Mouse (Mus musculus) liver, embryonic 15.5 days (tissue): ENCODE data around the gene Pou6f2. TPM values are rescaled to one million over a fixed set of nuclear protein-coding genes. Genes with fewer than 3 reads are reported as not detected.

ENCODE experiments used
- ATAC-seq: fragments of 200-750 bp; cut with Nextera tagmentation; 2 replicates; pipeline ENCODE4 v1.8.0; 2017; ENCODE audit warnings: moderate number of reproducible peaks, mild to moderate bottlenecking, moderate library complexity; ENCODE audit not compliant: insufficient read depth
- H3K27ac ChIP-seq: fragments of 300-500 bp; sonication (generic); replicated peaks from 2 replicates; pipeline ENCODE4 v1.5.1; 2015; ENCODE audit warnings: mild to moderate bottlenecking, inconsistent platforms
- H3K27me3 ChIP-seq: fragments of 300-500 bp; sonication (generic); 2 replicates; pipeline ENCODE4 v1.6.1; 2015; ENCODE audit warnings: mild to moderate bottlenecking, inconsistent platforms
- H3K36me3 ChIP-seq: fragments of 300-500 bp; sonication (generic); replicated peaks from 2 replicates; pipeline ENCODE4 v1.6.1; 2015; ENCODE audit warnings: moderate library complexity, mild to moderate bottlenecking, inconsistent platforms
- H3K4me1 ChIP-seq: fragments of 300-500 bp; sonication (generic); replicated peaks from 2 replicates; pipeline ENCODE4 v1.6.1; 2015; ENCODE audit warnings: inconsistent platforms
- H3K4me2 ChIP-seq: fragments of 300-500 bp; sonication (generic); 2 replicates; pipeline ENCODE4 v1.6.1; 2015; ENCODE audit warnings: moderate library complexity, mild to moderate bottlenecking, inconsistent platforms
- H3K4me3 ChIP-seq: fragments of 300-500 bp; sonication (generic); replicated peaks from 2 replicates; pipeline ENCODE4 v1.5.1; 2015; ENCODE audit warnings: mild to moderate bottlenecking, inconsistent platforms
- H3K9ac ChIP-seq: fragments of 300-500 bp; sonication (generic); 2 replicates; pipeline ENCODE4 v1.6.1; 2015; ENCODE audit warnings: moderate library complexity, mild to moderate bottlenecking, inconsistent platforms
- H3K9me3 ChIP-seq: fragments of 300-500 bp; sonication (generic); replicated peaks from 2 replicates; pipeline ENCODE4 v1.6.1; 2016; ENCODE audit warnings: inconsistent platforms
- WGBS: fragments of 180-500 bp; shearing (Covaris S2); methylation state at CpG from one replicate; pipeline ENCODE4 v1.1.7; 2015; ENCODE audit warnings: mixed read lengths; ENCODE audit not compliant: insufficient replicate concordance; 5-methylcytosine and 5-hydroxymethylcytosine counted together
- polyA plus RNA-seq: library from polyadenylated mRNA; unstranded; fragments of >200 nt; fragmentation: Nextera tagmentation; extraction: Ambion mirVana; gene quantifications from 2 replicates; pipeline ENCODE4 v1.2.1, GENCODE M21; 2015

Gene Pou6f2
- not detected in 2 replicates for polyA plus RNA-seq

DNA sequence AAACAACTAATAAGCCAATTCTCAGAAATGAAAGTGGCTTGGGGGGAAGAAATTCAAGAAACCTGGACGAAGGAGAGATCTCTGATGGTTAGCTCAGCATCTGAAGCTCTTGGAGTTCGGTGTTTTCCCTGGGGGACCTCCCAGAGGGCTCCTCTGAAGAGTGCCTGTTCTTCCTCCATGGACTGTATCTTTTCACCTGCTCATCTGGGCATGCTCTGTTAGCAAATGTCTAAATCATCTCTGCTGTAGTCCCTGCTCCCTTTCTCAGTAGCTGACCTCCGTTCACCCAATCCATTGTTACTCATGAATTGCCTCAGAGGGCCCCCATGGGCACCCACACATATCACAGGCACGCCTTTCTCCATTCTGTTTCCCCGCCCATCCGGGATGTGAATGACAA lies at the start of gene Pou6f2:
Gene Pou6f2 (minus strand): TSS at position 101 of the 400 bp plus-strand sequence.
- Histone ChIP-seq H3K9ac (no peak within 1 kb of the TSS), H3K27ac (no peak within 1 kb of the TSS), H3K27me3 (no peaks in the 10 kb centered on the region), H3K9me3 (no peaks in the 10 kb centered on the region), H3K4me3 (no peak within 1 kb of the TSS), H3K36me3 (no peaks in the 10 kb centered on the region), H3K4me1 (no peaks in the 10 kb centered on the region), H3K4me2 (no peak within 1 kb of the TSS)
- 66% methylated on average over 6 of the region's 6 CpGs for WGBS
- no peak for ATAC-seq

DNA sequence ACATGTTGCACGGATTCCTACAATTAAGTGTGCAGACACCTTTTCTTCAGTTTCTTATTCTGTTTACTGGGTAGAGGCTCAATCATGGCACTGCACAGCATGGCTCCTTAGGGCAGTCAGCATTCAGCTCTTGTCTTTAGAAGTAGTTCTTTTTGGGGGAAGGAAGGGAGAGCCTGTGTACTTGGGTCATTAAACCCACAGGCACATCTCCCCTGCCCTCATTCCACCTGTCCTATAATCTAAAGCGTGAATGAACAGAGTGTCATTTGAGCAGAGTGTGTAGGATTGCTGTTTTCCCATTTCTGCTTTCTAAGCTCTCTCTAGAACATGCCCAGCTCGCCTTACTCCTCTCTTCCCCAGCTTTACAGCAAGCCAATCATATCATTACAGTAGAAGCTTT lies 42.4 kb upstream of the Pou6f2 start:
- no peak overlapping the region for H3K4me2 ChIP-seq
- no peak for ATAC-seq
- no peaks in the 10 kb centered on the region for H3K27me3 ChIP-seq
- H3K36me3 ChIP-seq, result no peaks in the 10 kb centered on the region
- H3K27ac ChIP-seq, result no peak overlapping the region
- no peaks in the 10 kb centered on the region for H3K9me3 ChIP-seq
- no peak overlapping the region for H3K4me3 ChIP-seq
- no peaks in the 10 kb centered on the region for H3K4me1 ChIP-seq
- no peak overlapping the region for H3K9ac ChIP-seq
- 53% methylated on average over 3 of the region's 3 CpGs for WGBS

DNA sequence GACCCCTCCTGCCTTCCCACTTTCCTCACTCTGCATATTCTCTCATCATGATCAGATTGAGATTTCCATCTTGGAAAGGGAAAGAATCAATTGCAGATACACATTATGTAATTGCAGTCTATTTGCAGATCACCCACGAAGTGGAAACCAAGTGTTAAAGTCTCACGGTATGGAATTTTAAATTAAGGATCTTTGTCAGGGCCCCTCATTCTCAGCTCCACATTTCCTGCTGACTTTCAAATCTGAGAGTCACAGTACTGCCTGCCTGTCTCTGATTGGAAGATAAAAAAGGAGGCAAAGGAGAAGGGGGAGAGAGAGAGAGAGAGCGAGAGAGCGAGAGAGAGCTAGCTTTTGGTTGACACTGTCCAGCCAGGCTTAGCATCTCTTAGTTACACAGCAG lies 9.8 kb downstream of the Pou6f2 start:
- ATAC-seq, result no peak
- no peaks in the 10 kb centered on the region for H3K4me1 ChIP-seq
- H3K36me3 ChIP-seq, result no peaks in the 10 kb centered on the region
- WGBS, result 73% methylated on average over 4 of the region's 4 CpGs
- H3K4me3 ChIP-seq, result no peak overlapping the region
- no peak overlapping the region for H3K4me2 ChIP-seq
- H3K27ac ChIP-seq, result no peak overlapping the region
- H3K9ac ChIP-seq, result no peak overlapping the region
- H3K9me3 ChIP-seq, result no peaks in the 10 kb centered on the region
- H3K27me3 ChIP-seq, result no peaks in the 10 kb centered on the region

DNA sequence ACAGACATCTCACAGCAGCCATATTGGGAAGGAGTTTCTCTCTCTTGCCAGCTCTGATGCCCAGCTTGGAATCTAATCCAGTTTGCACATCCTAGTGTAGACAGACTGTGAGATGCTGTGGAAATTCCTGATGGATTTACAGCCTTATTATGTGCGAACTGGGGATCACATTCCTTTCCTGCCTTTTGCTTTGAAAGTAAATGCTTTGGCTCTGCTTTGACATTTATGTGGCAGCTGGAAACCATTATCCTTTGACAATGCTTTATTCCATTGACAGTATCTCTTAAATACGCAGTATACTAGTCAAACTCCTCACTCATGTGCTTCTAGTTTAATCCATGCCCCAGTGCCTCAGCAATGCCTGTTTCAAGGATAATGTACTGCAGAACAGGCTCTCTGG lies 34.1 kb downstream of the Pou6f2 start:
- no peak for ATAC-seq
- Histone ChIP-seq H3K9ac (no peak overlapping the region), H3K9me3 (no peaks in the 10 kb centered on the region), H3K27me3 (no peaks in the 10 kb centered on the region), H3K4me1 (no peaks in the 10 kb centered on the region), H3K4me3 (no peak overlapping the region), H3K27ac (no peak overlapping the region), H3K4me2 (no peak overlapping the region), H3K36me3 (no peaks in the 10 kb centered on the region)
- 33% methylated on average over 2 of the region's 2 CpGs for WGBS

DNA sequence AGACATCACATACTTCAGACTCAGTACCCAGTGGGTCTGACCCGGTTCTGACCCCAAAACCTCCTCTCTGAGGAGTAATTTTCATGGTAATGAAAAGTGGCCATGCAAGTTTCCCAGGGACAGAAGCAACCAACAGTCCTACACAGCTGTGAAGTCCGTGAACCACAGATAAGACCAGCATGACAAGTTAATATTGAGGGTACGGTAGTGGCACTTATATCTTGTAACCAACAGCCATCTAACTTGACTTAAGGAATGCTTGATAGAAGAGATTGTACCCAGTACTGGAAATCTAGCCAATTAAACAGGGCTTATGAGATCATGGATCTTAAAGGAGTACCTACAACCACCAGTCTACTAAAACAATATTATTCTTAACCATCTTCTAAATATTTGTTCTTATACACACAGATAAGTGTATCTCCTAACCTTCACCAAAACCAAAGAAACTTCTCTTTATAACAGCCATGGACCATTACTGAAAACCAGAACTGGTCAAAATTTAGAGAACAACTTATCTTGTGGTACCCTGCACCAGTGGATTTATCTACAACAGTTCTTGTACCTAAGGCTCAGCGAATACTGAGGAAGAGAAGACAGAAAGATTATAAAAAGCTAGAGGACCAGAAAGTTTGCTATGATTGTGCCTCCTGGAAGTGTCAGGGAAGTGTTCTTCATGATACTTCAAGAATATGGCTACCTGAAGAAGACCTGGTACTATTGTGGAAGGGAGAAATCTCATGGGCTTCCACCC lies 52.7 kb downstream of the Pou6f2 start:
- no peak overlapping the region for H3K27ac ChIP-seq
- WGBS, result 22% methylated on average over 4 of the region's 4 CpGs
- no peak overlapping the region for H3K4me2 ChIP-seq
- no peak overlapping the region for H3K9ac ChIP-seq
- H3K9me3 ChIP-seq, result no peaks in the 10 kb centered on the region
- no peaks in the 10 kb centered on the region for H3K4me1 ChIP-seq
- H3K27me3 ChIP-seq, result no peaks in the 10 kb centered on the region
- H3K36me3 ChIP-seq, result no peaks in the 10 kb centered on the region
- peak; percentile 79 for ATAC-seq
- H3K4me3 ChIP-seq, result no peak overlapping the region

DNA sequence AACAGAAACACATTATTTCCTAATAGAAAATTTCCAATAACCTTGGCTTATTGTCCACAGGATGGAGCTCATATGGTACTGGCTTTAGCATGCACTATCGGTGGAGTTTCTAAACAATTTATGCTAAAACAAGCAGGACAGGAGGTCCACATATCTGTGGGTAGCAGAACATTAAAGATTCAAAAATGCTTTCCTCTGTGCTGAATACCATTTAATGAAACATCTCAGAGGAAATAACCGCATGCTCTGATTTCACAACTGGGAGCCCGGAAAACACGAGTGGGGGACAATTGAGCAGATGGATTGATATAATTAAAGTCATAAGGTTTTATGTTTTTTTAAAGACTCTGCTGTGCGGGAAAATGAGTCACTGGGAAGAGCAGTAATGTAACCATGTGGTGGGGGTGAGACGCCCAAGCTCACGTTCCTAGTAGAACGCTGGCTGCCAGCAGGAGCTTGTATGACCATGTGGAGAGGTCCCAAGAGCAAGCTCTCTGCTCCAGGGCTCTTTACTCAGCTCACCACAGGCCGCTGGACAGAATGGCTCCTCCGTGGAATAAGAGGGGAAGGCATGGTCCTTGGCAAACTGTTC lies 58.5 kb downstream of the Pou6f2 start:
- H3K36me3 ChIP-seq, result no peaks in the 10 kb centered on the region
- WGBS, result 60% methylated on average over 10 of the region's 10 CpGs
- H3K4me3 ChIP-seq, result no peak overlapping the region
- ATAC-seq, result no peak
- H3K4me2 ChIP-seq, result no peak overlapping the region
- H3K27me3 ChIP-seq, result no peaks in the 10 kb centered on the region
- H3K4me1 ChIP-seq, result no peaks in the 10 kb centered on the region
- no peak overlapping the region for H3K9ac ChIP-seq
- no peak overlapping the region for H3K27ac ChIP-seq
- H3K9me3 ChIP-seq, result no peaks in the 10 kb centered on the region

DNA sequence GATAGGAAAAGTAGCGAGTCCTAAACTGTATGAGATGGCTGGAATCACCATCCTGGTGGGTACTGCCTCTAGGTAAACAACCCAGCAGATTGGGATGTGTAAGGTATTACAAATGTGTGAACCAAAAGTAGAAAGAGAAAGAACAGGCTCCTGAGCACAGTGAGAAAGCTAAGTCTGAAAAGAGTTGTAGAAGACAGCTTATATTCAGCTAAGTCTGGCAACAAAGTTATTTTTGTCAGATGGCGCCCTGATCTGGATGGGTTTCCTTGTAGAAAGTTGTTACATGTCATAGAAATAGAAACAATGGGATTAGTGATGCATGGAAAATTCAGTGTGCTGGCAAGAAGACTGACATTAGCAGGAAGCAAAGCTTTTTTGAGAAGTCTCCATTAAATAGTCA lies 59.5 kb downstream of the Pou6f2 start:
- ATAC-seq, result no peak
- Histone ChIP-seq H3K9me3 (no peaks in the 10 kb centered on the region), H3K9ac (no peak overlapping the region), H3K27me3 (no peaks in the 10 kb centered on the region), H3K4me2 (no peak overlapping the region), H3K36me3 (no peaks in the 10 kb centered on the region), H3K4me1 (no peaks in the 10 kb centered on the region), H3K27ac (no peak overlapping the region), H3K4me3 (no peak overlapping the region)
- 49% methylated on average over 2 of the region's 2 CpGs for WGBS

DNA sequence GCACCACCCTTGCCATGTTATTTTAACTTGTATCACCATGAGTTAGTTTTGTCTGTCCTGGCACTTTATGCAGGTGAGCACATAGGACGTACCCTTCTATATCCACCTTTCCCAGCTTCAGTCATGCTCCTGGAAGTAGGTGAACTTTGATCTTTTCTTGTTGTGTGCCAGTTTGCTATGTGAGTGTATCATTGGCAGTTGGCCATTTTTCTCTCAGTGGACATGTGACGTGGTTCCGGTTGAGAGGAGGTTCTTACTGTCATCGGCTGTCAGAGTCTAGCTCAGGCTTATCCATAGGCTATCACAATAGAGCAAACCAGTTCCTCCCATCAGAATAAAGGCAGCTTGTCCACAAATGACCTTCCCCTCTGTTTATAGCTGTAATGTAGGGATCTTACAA lies 63.5 kb downstream of the Pou6f2 start:
- 64% methylated on average over 4 of the region's 4 CpGs for WGBS
- ATAC-seq, result no peak

DNA sequence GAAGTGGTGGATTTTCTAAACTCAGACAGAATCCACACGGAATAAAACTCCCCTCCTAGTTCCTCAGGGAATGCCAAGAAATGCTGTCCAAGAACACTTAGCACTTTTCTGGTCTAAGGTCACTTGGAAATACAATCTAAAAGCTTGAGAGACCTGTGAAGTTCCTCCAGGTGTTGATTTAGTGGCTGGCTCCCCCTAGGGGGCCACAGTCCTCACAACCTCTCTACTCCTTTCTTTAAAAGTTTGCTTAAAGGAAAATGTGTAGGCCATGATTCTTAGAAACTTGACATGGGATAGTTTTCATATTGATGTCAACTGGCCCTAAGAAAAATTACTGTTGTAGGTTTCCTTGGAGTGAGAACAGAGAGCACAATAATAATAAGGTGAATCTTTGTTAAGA lies 64.9 kb downstream of the Pou6f2 start:
- no peak for ATAC-seq
- H3K27me3 ChIP-seq, result no peaks in the 10 kb centered on the region
- H3K9me3 ChIP-seq, result no peaks in the 10 kb centered on the region
- no peaks in the 10 kb centered on the region for H3K36me3 ChIP-seq
- 17% methylated on average over 1 of the region's 1 CpGs for WGBS
- no peak overlapping the region for H3K27ac ChIP-seq
- H3K4me2 ChIP-seq, result no peak overlapping the region
- H3K4me1 ChIP-seq, result no peaks in the 10 kb centered on the region
- no peak overlapping the region for H3K9ac ChIP-seq
- no peak overlapping the region for H3K4me3 ChIP-seq

More for the DNA sequence above, 63.5 kb downstream of the Pou6f2 start:
- H3K4me1 ChIP-seq, result no peaks in the 10 kb centered on the region
- H3K36me3 ChIP-seq, result no peaks in the 10 kb centered on the region
- H3K27me3 ChIP-seq, result no peaks in the 10 kb centered on the region
- H3K4me2 ChIP-seq, result no peak overlapping the region
- no peak overlapping the region for H3K9ac ChIP-seq
- H3K27ac ChIP-seq, result no peak overlapping the region
- H3K4me3 ChIP-seq, result no peak overlapping the region
- no peaks in the 10 kb centered on the region for H3K9me3 ChIP-seq

DNA sequence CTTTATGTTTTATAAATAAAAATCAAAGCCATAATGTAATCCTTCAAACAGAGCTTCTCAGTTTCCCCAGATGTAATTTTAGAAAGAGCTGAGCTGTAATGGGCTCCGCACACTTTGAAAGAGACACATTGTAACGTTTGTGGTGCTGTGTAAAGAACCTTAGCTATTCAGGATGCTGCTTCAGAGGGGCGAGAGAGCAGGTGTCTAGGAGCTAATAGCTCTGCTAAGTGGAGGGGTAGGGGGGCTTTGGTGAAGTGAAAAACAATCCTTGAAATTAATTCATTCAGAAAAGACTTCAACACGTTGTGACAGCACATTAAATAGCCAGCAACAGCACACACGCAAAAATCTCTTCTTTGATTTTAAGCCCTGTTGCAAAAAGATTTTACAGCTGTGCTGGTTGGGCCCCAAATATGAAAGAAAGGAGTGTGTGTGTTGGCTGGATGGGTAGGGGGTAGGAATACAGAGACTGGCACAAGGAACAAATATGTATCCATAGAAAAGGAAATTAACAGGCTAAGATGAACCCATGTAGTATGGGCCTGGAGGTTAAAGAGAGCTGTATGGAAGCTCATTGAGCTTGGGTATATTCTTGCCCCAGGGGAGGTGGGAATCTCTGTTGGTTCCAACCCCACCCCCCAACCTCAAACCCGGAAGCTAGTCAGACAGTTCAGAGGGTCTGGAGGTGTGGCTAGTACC lies 73.4 kb downstream of the Pou6f2 start:
- Histone ChIP-seq H3K4me1 (no peaks in the 10 kb centered on the region), H3K9me3 (no peaks in the 10 kb centered on the region), H3K4me3 (no peak overlapping the region), H3K27me3 (no peaks in the 10 kb centered on the region), H3K27ac (no peak overlapping the region), H3K9ac (no peak overlapping the region), H3K36me3 (no peaks in the 10 kb centered on the region), H3K4me2 (no peak overlapping the region)
- no peak for ATAC-seq
- WGBS, result 50% methylated on average over 6 of the region's 6 CpGs

DNA sequence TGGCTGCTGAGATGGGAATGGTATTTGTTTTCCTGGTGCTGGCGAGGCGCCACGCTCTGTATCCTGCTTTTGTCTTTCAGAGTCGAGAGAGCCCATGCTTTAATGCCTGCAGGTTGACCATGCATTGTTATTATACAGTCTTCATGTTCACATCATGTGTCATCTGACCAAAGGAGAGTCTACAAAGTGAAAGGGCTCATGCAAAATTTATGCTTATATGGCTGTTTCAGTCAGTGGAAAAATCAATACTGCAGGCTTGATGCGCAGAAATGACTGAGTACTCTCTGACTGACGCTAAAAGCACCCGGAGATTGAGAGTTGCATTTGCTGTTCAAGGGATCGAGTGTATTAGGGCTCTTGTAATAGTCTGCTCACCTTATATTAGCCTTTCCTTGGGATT lies 74.1 kb downstream of the Pou6f2 start:
- H3K4me2 ChIP-seq, result no peak overlapping the region
- H3K4me3 ChIP-seq, result no peak overlapping the region
- no peaks in the 10 kb centered on the region for H3K27me3 ChIP-seq
- H3K4me1 ChIP-seq, result no peaks in the 10 kb centered on the region
- H3K9me3 ChIP-seq, result no peaks in the 10 kb centered on the region
- ATAC-seq, result no peak
- H3K27ac ChIP-seq, result no peak overlapping the region
- H3K9ac ChIP-seq, result no peak overlapping the region
- 61% methylated on average over 8 of the region's 8 CpGs for WGBS
- no peaks in the 10 kb centered on the region for H3K36me3 ChIP-seq
